In genomic region chr9:96732644-96733424, GRCm38 (mm10) we compare ENCODE assay signal across 10 mouse cellular contexts. TPM values are rescaled to one million over a fixed set of nuclear protein-coding genes. Genes with fewer than 3 reads are reported as not detected.
DNase-seq lines count a peak whose midpoint lies in the region; ATAC-seq and TF ChIP-seq lines count a peak whose summit lies in the region.
"Had no signal": no experiment of that assay in that cellular context is flagged by ENCODE, and none has a peak within 500 bp of the region (broad histone marks: within the 10 kb centered on the region; RNA-seq: fewer than 3 reads in every experiment).

No protein-coding gene starts in this region.

- no peak for TF ChIP-seq CTCF in cortical plate, adult 2 months (IDR thresholded peaks at IDR 0.05; ENCODE audit: extremely low read depth, insufficient read depth, low read length)

- H3K9me3 ChIP-seq in heart, embryonic 16.5 days (replicated peaks; ENCODE audit: control insufficient read depth, low read length): no peaks in the 10 kb centered on the region
- no peaks in the 10 kb centered on the region for H3K9me3 ChIP-seq in hindbrain, embryonic 11.5 days (ENCODE audit: control insufficient read depth, low read length)
- no peaks in the 10 kb centered on the region for H3K9me3 ChIP-seq in midbrain, embryonic 16.5 days (replicated peaks; ENCODE audit: control insufficient read depth, low read length, poor library complexity, severe bottlenecking)

- H3K4me3 ChIP-seq in heart, embryonic 16.5 days (ENCODE audit: low read length): peak overlapping the region; percentile 27
- peak overlapping the region; percentile 85 for H3K4me3 ChIP-seq in cortical plate, adult 2 months (ENCODE audit: insufficient read depth, low read length)
- no peak overlapping the region for H3K4me3 ChIP-seq in hindbrain, embryonic 11.5 days (ENCODE audit: low read depth, low read length)
- peak overlapping the region; percentile 48 for H3K4me3 ChIP-seq in midbrain, embryonic 16.5 days (ENCODE audit: low read depth, low read length)

- TF ChIP-seq POLR2A in cortical plate, adult 2 months (IDR thresholded peaks at IDR 0.05; ENCODE audit: extremely low read depth, insufficient read depth, low read length): no peak

- no peaks in the 10 kb centered on the region for H3K36me3 ChIP-seq in heart, embryonic 16.5 days (ENCODE audit: control insufficient read depth, insufficient read depth)
- H3K36me3 ChIP-seq in hindbrain, embryonic 11.5 days (ENCODE audit: control insufficient read depth, insufficient read depth, low read length): no peaks in the 10 kb centered on the region
- no peaks in the 10 kb centered on the region for H3K36me3 ChIP-seq in midbrain, embryonic 16.5 days (ENCODE audit: control insufficient read depth, insufficient read depth, low read length)

- ATAC-seq in heart, embryonic 16.5 days (replicated peaks; ENCODE audit: extremely low read depth, insufficient read depth, low FRiP score): no peak
- peak; percentile 47; the same call in 1 of the 2 replicates for ATAC-seq in hindbrain, embryonic 11.5 days (ENCODE audit: low FRiP score)
- ATAC-seq in midbrain, embryonic 16.5 days: peak; percentile 66

- peak overlapping the region; percentile 66 for H3K9ac ChIP-seq in heart, embryonic 16.5 days (ENCODE audit: low read length)
- H3K9ac ChIP-seq in hindbrain, embryonic 11.5 days (ENCODE audit: low read depth, low read length): no peak overlapping the region
- H3K9ac ChIP-seq in midbrain, embryonic 16.5 days (ENCODE audit: low read depth, low read length): peak overlapping the region; percentile 71

- no peak for DNase-seq in heart, adult 9 months (ENCODE audit: low spot score in 2 of 2)
- no peak for DNase-seq in hindbrain, embryonic 11.5 days (ENCODE audit: low spot score)
- no peak for DNase-seq in adrenal gland, postnatal 36 days
- DNase-seq in cerebellum, postnatal 10 days: no peak
- no peak for DNase-seq in kidney, adult 11 months
- DNase-seq: gastrocnemius, postnatal 10 days; kidney, postnatal 25 days had no signal

- peak overlapping the region; percentile 66 for H3K27ac ChIP-seq in heart, embryonic 16.5 days (ENCODE audit: low read length)
- H3K27ac ChIP-seq in cortical plate, adult 2 months (ENCODE audit: insufficient read depth, low read length): peak overlapping the region; percentile 96
- H3K27ac ChIP-seq in hindbrain, embryonic 11.5 days (ENCODE audit: low read depth, low read length): peak overlapping the region; percentile 65
- peak overlapping the region; percentile 94 for H3K27ac ChIP-seq in midbrain, embryonic 16.5 days (ENCODE audit: low read length)

- H3K4me1 ChIP-seq in heart, embryonic 16.5 days (ENCODE audit: control insufficient read depth, insufficient read depth, low read length): peaks cover 40% of the 10 kb centered on the region
- peaks cover 3% of the 10 kb centered on the region; the same call in 1 of the 2 replicates for H3K4me1 ChIP-seq in cortical plate, adult 2 months (ENCODE audit: control insufficient read depth, insufficient read depth, low read length)
- H3K4me1 ChIP-seq in hindbrain, embryonic 11.5 days (replicated peaks; ENCODE audit: control insufficient read depth, insufficient read depth, low read length): 0 out of 2 replicates have a peak, but pooled peaks cover 2% of the 10 kb centered on the region
- H3K4me1 ChIP-seq in midbrain, embryonic 16.5 days (ENCODE audit: control insufficient read depth, insufficient read depth, low read length): peaks cover 25% of the 10 kb centered on the region

- WGBS in heart, embryonic 16.5 days: 44% methylated on average over 17 of the region's 17 CpGs
- 81% methylated on average over 17 of the region's 17 CpGs for WGBS in hindbrain, embryonic 11.5 days
- WGBS in midbrain, embryonic 16.5 days: 36% methylated on average over 17 of the region's 17 CpGs

- H3K27me3 ChIP-seq in heart, embryonic 16.5 days (ENCODE audit: control insufficient read depth, insufficient read depth, low read length): no peaks in the 10 kb centered on the region
- H3K27me3 ChIP-seq in hindbrain, embryonic 11.5 days (ENCODE audit: control insufficient read depth, insufficient read depth, low read length): no peaks in the 10 kb centered on the region
- no peaks in the 10 kb centered on the region for H3K27me3 ChIP-seq in midbrain, embryonic 16.5 days (ENCODE audit: control insufficient read depth, insufficient read depth, low read depth, low read length)

- peak overlapping the region; percentile 60 for H3K4me2 ChIP-seq in heart, embryonic 16.5 days (ENCODE audit: low read depth, low read length)
- H3K4me2 ChIP-seq in hindbrain, embryonic 11.5 days (replicated peaks; ENCODE audit: low read depth, low read length): no peak overlapping the region
- peak overlapping the region; percentile 77 for H3K4me2 ChIP-seq in midbrain, embryonic 16.5 days (ENCODE audit: low read length)

RNA-seq across cellular contexts. Expression of gene Zbtb38, which starts 19.8 kb away (rescaled TPM):
- polyA plus RNA-seq in heart, embryonic 16.5 days (2015; fragmentation: Nextera tagmentation; extraction: Ambion mirVana): 28.3 and 29.6 TPM in 2 replicates
- 19.1 and 20.3 TPM in 2 replicates for polyA plus RNA-seq in cortical plate, adult 2 months (2012; rRNA removed)
- 11.1 and 14.3 TPM in 2 replicates for polyA plus RNA-seq in hindbrain, embryonic 11.5 days (2014; fragmentation: Nextera tagmentation; extraction: Ambion mirVana)
- polyA plus RNA-seq in midbrain, embryonic 16.5 days (2015; fragmentation: Nextera tagmentation; extraction: Ambion mirVana): 57.1 and 58.1 TPM in 2 replicates
- total RNA-seq in adrenal gland, postnatal 36 days (2021): 10 to 100 TPM; 56.1 to 75.8 TPM
